Mouse (Mus musculus): Measurements from ENCODE around the gene Slc38a2. TPM values are rescaled to one million over a fixed set of nuclear protein-coding genes. Genes with fewer than 3 reads are reported as not detected.

Gene Slc38a2
- polyA plus RNA-seq, 1 experiment from 2014 or later: 217 TPM

DNA sequence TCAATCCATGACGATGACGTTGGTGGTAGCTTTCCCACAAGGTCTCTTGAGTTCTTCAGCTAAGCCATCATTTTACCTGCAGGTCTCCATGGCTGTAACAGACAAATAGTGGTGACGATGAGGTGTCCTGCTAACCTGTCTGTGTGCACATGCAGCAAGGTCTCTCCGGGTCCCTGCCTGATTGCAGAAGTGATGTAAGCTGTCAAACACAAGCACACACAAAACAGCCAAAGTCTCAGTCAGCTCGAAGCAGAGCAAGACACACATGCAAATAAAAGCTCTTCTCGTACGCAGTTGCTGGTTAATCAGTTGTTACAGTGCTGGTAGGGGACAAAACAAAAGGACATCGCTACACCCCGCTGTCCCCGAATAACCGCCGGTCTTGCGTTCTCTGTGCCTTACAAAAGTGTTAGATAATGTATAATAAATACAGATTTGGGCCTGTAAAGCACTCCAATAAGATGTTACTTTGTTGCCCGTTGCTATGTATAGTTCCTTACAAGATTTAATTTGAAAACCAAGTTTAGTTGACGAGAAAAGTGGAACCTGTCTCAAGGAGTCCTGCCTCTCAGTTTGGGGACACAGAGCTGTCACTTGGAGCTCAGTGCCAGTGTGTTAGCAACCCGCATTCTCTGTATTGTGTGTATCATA lies 43.2 kb upstream of the Slc38a2 start:
- ATAC-seq (ENCODE audit: insufficient read depth, low FRiP score, low TSS enrichment): no peak
- no peak overlapping the region for H3K27ac ChIP-seq (ENCODE audit: low read depth, low read length)
- no peaks in the 10 kb centered on the region for H3K9me3 ChIP-seq (ENCODE audit: control insufficient read depth, low read length)
- 89% methylated on average over 16 of the region's 16 CpGs for WGBS
- no peak overlapping the region for H3K9ac ChIP-seq (ENCODE audit: low read length)
- no peaks in the 10 kb centered on the region for H3K36me3 ChIP-seq (ENCODE audit: control insufficient read depth, insufficient read depth, low read length)
- no peaks in the 10 kb centered on the region for H3K4me1 ChIP-seq (ENCODE audit: control insufficient read depth, insufficient read depth, low read length)
- no peak for DNase-seq (ENCODE audit: low spot score)
- no peak overlapping the region for H3K4me3 ChIP-seq (ENCODE audit: low read depth, low read length)
- no peaks in the 10 kb centered on the region for H3K27me3 ChIP-seq (ENCODE audit: control insufficient read depth, insufficient read depth, low read length)
- H3K4me2 ChIP-seq (ENCODE audit: low read depth): no peak overlapping the region

DNA sequence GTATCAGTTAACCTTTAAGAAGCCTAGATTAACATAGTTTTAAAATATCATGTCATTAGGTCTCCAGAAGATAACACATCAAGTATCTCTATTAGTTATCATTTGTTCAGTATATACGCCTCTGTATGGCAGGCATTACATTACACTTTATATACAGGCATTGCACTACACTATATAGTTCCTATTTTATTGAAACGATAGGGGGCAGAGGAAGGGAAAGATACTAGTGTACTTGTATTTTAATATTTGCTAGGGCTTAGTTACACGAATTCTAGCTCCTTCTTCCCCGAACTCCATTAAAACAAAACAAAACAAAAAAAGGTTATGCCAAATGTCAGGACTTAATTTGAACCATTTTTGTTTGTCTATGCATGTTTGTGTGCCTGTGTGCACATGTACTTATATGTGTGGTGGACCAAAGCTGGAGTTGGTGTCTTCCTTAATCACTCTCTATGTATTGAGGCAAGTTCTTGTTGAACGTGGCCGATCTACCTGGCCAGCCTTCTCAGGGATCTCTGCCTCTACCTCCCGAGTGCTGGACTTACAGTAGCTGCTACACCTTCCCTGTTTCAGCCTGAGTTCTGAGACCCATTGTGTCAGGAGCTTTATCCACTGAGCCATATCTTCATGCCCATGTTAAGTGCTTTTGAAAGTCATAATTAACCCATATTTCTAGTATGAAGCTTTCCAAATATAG lies 41.5 kb upstream of the Slc38a2 start:
- H3K27me3 ChIP-seq (ENCODE audit: control insufficient read depth, insufficient read depth, low read length): no peaks in the 10 kb centered on the region
- no peak for DNase-seq (ENCODE audit: low spot score)
- H3K9ac ChIP-seq (ENCODE audit: low read length): no peak overlapping the region
- no peak overlapping the region for H3K4me3 ChIP-seq (ENCODE audit: low read depth, low read length)
- no peaks in the 10 kb centered on the region for H3K36me3 ChIP-seq (ENCODE audit: control insufficient read depth, insufficient read depth, low read length)
- H3K9me3 ChIP-seq (ENCODE audit: control insufficient read depth, low read length): no peaks in the 10 kb centered on the region
- no peak overlapping the region for H3K27ac ChIP-seq (ENCODE audit: low read depth, low read length)
- WGBS: 92% methylated on average over 7 of the region's 7 CpGs
- ATAC-seq (ENCODE audit: insufficient read depth, low FRiP score, low TSS enrichment): no peak
- no peak overlapping the region for H3K4me2 ChIP-seq (ENCODE audit: low read depth)
- H3K4me1 ChIP-seq (ENCODE audit: control insufficient read depth, insufficient read depth, low read length): no peaks in the 10 kb centered on the region

DNA sequence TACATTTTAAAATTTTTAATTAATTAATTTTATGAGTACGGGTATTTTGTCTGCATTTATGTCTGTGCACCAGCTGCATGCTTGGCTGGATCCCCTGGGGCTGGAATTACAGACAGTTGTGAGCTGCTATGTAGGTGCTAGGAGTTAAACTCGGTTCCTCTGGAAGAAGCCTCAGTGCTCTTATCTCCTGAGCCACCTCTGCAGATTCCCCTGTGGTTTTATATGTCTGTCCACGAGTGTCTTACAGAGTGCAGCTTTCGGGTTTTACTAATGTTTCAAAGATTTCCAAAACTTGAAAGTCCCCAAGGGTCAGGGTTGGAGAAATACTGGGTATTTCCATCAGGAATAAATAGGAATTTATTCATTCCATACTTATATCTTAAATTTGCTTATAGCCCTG lies 40.6 kb upstream of the Slc38a2 start:
- Histone ChIP-seq H3K27ac (ENCODE audit: low read depth, low read length) (no peak overlapping the region), H3K36me3 (ENCODE audit: control insufficient read depth, insufficient read depth, low read length) (no peaks in the 10 kb centered on the region), H3K9me3 (ENCODE audit: control insufficient read depth, low read length) (no peaks in the 10 kb centered on the region), H3K4me1 (ENCODE audit: control insufficient read depth, insufficient read depth, low read length) (no peaks in the 10 kb centered on the region), H3K4me3 (ENCODE audit: low read depth, low read length) (no peak overlapping the region), H3K27me3 (ENCODE audit: control insufficient read depth, insufficient read depth, low read length) (no peaks in the 10 kb centered on the region), H3K9ac (ENCODE audit: low read length) (no peak overlapping the region), H3K4me2 (ENCODE audit: low read depth) (no peak overlapping the region)
- no peak for DNase-seq (ENCODE audit: low spot score)
- 83% methylated on average over 4 of the region's 4 CpGs for WGBS
- no peak for ATAC-seq (ENCODE audit: insufficient read depth, low FRiP score, low TSS enrichment)

DNA sequence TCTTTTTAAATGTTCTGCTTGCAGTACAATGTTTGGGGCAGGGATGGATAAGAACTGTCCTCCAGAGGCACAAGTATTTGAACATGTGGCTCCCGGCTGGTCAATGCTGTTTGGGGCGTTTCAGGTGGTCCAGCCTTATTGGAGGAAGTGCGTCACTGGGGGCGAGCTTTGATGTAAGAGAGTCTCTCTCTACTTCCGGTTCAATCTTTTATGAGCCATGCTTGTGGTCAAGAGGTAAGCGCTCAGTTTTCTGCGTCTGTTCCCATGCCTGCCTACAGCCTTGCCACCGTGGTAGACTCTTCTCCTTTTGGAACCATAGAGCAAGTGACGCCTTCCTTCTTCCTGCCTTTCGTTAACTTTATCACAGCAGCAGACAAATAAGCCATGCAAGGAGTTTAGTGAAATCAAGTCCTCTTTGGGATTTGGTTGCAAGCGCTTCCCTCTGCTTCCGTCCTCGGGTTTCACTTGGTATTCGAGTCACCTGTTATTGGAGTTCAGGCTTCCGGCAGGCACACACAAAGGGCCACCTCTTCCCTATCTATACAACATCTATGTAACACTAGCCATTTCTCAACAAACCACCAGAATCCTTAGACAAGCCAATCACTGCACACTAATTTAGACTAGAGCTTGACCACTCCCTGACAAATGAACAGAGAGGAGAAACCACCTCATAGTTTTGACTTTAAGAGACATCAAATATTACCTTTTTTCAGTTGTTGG lies 37.3 kb upstream of the Slc38a2 start:
- H3K27me3 ChIP-seq (ENCODE audit: control insufficient read depth, insufficient read depth, low read length): no peaks in the 10 kb centered on the region
- H3K4me1 ChIP-seq (ENCODE audit: control insufficient read depth, insufficient read depth, low read length): no peaks in the 10 kb centered on the region
- no peak overlapping the region for H3K4me2 ChIP-seq (ENCODE audit: low read depth)
- no peaks in the 10 kb centered on the region for H3K9me3 ChIP-seq (ENCODE audit: control insufficient read depth, low read length)
- H3K9ac ChIP-seq (ENCODE audit: low read length): no peak overlapping the region
- no peak for ATAC-seq (ENCODE audit: insufficient read depth, low FRiP score, low TSS enrichment)
- WGBS: 91% methylated on average over 15 of the region's 15 CpGs
- H3K36me3 ChIP-seq (ENCODE audit: control insufficient read depth, insufficient read depth, low read length): no peaks in the 10 kb centered on the region
- no peak overlapping the region for H3K4me3 ChIP-seq (ENCODE audit: low read depth, low read length)
- DNase-seq (ENCODE audit: low spot score): no peak
- no peak overlapping the region for H3K27ac ChIP-seq (ENCODE audit: low read depth, low read length)

DNA sequence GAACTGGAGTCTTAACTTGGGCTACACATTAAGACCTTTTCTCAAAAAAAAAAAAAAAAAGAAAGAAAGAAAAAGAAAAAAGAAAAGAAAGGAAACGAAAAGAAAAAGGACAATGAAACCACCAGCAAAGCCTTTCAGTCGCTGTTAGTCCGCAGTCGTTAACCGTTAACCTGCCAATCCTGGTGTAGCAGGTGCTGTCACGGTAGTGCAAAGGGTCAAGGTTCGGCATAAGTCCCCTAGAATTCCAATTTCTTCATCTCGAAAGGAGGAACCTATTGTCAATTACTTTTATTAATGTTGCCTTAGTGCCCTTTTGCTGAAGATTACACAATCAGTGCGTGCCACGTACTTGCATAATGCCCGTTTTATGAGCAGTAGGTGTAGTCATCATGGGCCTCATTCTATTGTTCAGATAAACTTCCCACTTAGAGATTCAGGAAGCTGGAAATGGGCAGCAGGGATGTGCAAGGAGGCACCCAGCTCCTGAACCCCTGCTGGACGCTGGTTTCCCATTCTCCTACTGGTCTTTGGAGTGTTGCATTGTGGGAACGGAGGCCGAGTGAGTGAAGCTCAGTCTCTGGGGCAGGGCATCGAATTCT lies 36.1 kb upstream of the Slc38a2 start:
- H3K27me3 ChIP-seq (ENCODE audit: control insufficient read depth, insufficient read depth, low read length): no peaks in the 10 kb centered on the region
- DNase-seq (ENCODE audit: low spot score) (no peak), ATAC-seq (ENCODE audit: insufficient read depth, low FRiP score, low TSS enrichment) (no peak)
- H3K4me1 ChIP-seq (ENCODE audit: control insufficient read depth, insufficient read depth, low read length): no peaks in the 10 kb centered on the region
- no peaks in the 10 kb centered on the region for H3K9me3 ChIP-seq (ENCODE audit: control insufficient read depth, low read length)
- no peak overlapping the region for H3K4me2 ChIP-seq (ENCODE audit: low read depth)
- 82% methylated on average over 15 of the region's 15 CpGs for WGBS
- H3K36me3 ChIP-seq (ENCODE audit: control insufficient read depth, insufficient read depth, low read length): no peaks in the 10 kb centered on the region
- no peak overlapping the region for H3K27ac ChIP-seq (ENCODE audit: low read depth, low read length)
- H3K4me3 ChIP-seq (ENCODE audit: low read depth, low read length): no peak overlapping the region
- H3K9ac ChIP-seq (ENCODE audit: low read length): no peak overlapping the region

DNA sequence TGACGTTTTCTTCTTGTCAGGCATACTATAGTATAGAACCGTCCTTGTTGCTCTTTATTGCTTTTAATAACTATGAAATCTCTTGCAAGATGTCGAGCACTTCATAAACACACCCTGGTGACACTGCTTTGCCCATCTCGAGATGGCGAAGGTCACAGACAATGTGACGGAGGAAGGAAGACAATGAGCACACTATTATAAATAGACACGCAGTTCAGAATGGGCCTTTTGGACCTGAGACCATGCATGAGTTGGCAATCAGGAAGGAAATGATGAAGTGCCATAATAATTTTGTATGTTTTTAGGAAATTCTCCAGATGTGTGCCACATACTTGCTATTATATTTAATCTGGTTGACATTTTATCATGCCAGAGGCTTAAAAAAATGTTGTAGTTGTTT lies 34.9 kb upstream of the Slc38a2 start:
- Histone ChIP-seq H3K27me3 (ENCODE audit: control insufficient read depth, insufficient read depth, low read length) (no peaks in the 10 kb centered on the region), H3K4me2 (ENCODE audit: low read depth) (no peak overlapping the region), H3K9me3 (ENCODE audit: control insufficient read depth, low read length) (no peaks in the 10 kb centered on the region), H3K27ac (ENCODE audit: low read depth, low read length) (no peak overlapping the region), H3K4me1 (ENCODE audit: control insufficient read depth, insufficient read depth, low read length) (no peaks in the 10 kb centered on the region), H3K4me3 (ENCODE audit: low read depth, low read length) (no peak overlapping the region), H3K9ac (ENCODE audit: low read length) (no peak overlapping the region), H3K36me3 (ENCODE audit: control insufficient read depth, insufficient read depth, low read length) (no peaks in the 10 kb centered on the region)
- 81% methylated on average over 7 of the region's 7 CpGs for WGBS
- DNase-seq (ENCODE audit: low spot score) (no peak), ATAC-seq (ENCODE audit: insufficient read depth, low FRiP score, low TSS enrichment) (no peak)

DNA sequence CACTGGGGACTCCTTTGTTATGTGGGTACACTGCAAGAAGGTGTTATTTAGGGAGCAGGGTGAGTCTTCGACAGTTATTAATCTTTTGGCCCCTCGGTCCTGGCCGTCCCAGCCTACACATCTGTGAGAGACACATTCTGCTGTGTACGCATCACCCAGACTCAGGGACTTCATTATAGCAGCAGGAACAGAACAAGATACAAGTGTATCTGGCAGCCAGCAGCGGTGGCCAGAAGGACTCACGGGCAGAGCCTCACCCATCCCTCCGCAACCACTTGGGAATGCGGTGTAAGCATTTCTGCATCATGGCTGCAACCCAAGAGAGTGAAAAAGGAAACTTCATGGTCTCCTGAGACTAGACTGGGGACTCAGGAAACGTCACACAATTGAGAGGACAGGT lies 30.9 kb upstream of the Slc38a2 start:
- ATAC-seq (ENCODE audit: insufficient read depth, low FRiP score, low TSS enrichment) (no peak), DNase-seq (ENCODE audit: low spot score) (no peak)
- Histone ChIP-seq H3K36me3 (ENCODE audit: control insufficient read depth, insufficient read depth, low read length) (no peaks in the 10 kb centered on the region), H3K4me2 (ENCODE audit: low read depth) (no peak overlapping the region), H3K27ac (ENCODE audit: low read depth, low read length) (no peak overlapping the region), H3K9ac (ENCODE audit: low read length) (no peak overlapping the region), H3K4me1 (ENCODE audit: control insufficient read depth, insufficient read depth, low read length) (no peaks in the 10 kb centered on the region), H3K27me3 (ENCODE audit: control insufficient read depth, insufficient read depth, low read length) (no peaks in the 10 kb centered on the region), H3K4me3 (ENCODE audit: low read depth, low read length) (no peak overlapping the region), H3K9me3 (ENCODE audit: control insufficient read depth, low read length) (no peaks in the 10 kb centered on the region)
- WGBS: 89% methylated on average over 9 of the region's 9 CpGs

DNA sequence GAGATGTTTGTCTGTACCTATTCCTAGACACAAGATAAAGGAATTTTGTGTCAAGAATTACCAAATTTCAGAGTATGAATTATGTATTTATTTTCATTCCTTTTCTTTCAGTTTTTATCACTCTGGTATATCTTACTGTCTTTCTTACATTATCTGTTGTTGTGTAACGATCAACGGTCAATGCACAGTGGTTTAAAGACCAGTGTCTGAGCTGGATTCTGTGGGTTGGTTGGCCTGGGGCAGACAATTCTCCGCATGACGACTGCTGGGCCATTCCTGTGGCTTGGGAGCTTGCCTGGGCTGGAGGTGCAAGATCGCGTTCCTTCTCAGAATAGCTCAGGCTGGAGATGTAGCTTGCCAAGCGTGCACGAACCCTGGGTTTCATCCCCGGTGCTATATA lies 30.3 kb upstream of the Slc38a2 start:
- WGBS: 90% methylated on average over 9 of the region's 9 CpGs
- Histone ChIP-seq H3K36me3 (ENCODE audit: control insufficient read depth, insufficient read depth, low read length) (no peaks in the 10 kb centered on the region), H3K4me1 (ENCODE audit: control insufficient read depth, insufficient read depth, low read length) (no peaks in the 10 kb centered on the region), H3K9ac (ENCODE audit: low read length) (no peak overlapping the region), H3K4me2 (ENCODE audit: low read depth) (no peak overlapping the region), H3K27ac (ENCODE audit: low read depth, low read length) (no peak overlapping the region), H3K4me3 (ENCODE audit: low read depth, low read length) (no peak overlapping the region), H3K9me3 (ENCODE audit: control insufficient read depth, low read length) (no peaks in the 10 kb centered on the region), H3K27me3 (ENCODE audit: control insufficient read depth, insufficient read depth, low read length) (no peaks in the 10 kb centered on the region)
- DNase-seq (ENCODE audit: low spot score) (no peak), ATAC-seq (ENCODE audit: insufficient read depth, low FRiP score, low TSS enrichment) (no peak)
